Mouse (Mus musculus) hindbrain, embryonic 11.5 days (tissue): Measurements from ENCODE around the gene Casp1. TPM values are rescaled to one million over a fixed set of nuclear protein-coding genes. Genes with fewer than 3 reads are reported as not detected.

Experiments
- ATAC-seq: fragments of 200-750 bp; cut with Nextera tagmentation; 2 replicates; pipeline ENCODE4 v1.8.0; 2017; ENCODE audit warnings: mild to moderate bottlenecking, moderate TSS enrichment, moderate library complexity; ENCODE audit not compliant: low FRiP score
- DNase-seq: peaks from one replicate; pipeline ENCODE4 v3.0.0-alpha.2; 2015; ENCODE audit warnings: low spot score
- H3K27ac ChIP-seq: fragments of 300-500 bp; sonication (generic); 2 replicates; pipeline ENCODE4 v1.5.1; 2014; ENCODE audit warnings: mild to moderate bottlenecking, low read depth, low read length
- H3K27me3 ChIP-seq: fragments of 300-500 bp; sonication (generic); 2 replicates; pipeline ENCODE4 v1.6.1; 2014; ENCODE audit warnings: mild to moderate bottlenecking, low read length, moderate library complexity, mixed read lengths; ENCODE audit not compliant: control insufficient read depth, insufficient read depth
- H3K36me3 ChIP-seq: fragments of 300-500 bp; sonication (generic); 2 replicates; pipeline ENCODE4 v1.6.1; 2014; ENCODE audit warnings: mild to moderate bottlenecking, low read length, moderate library complexity, mixed read lengths; ENCODE audit not compliant: control insufficient read depth, insufficient read depth
- H3K4me1 ChIP-seq: fragments of 300-500 bp; sonication (generic); replicated peaks from 2 replicates; pipeline ENCODE4 v1.6.1; 2014; ENCODE audit warnings: low read length, mixed read lengths; ENCODE audit not compliant: control insufficient read depth, insufficient read depth
- H3K4me2 ChIP-seq: fragments of 300-500 bp; sonication (generic); replicated peaks from 2 replicates; pipeline ENCODE4 v1.6.1; 2014; ENCODE audit warnings: mild to moderate bottlenecking, low read depth, low read length
- H3K4me3 ChIP-seq: fragments of 300-500 bp; sonication (generic); 2 replicates; pipeline ENCODE4 v1.5.1; 2014; ENCODE audit warnings: low read depth, low read length
- H3K9ac ChIP-seq: fragments of 300-500 bp; sonication (generic); 2 replicates; pipeline ENCODE4 v1.6.1; 2014; ENCODE audit warnings: low read depth, low read length
- H3K9me3 ChIP-seq: fragments of 300-500 bp; sonication (generic); 2 replicates; pipeline ENCODE4 v1.6.1; 2016; ENCODE audit warnings: low read length; ENCODE audit not compliant: control insufficient read depth
- WGBS: fragments of 180-500 bp; shearing (Covaris S2); extraction: QIAGEN DNeasy Blood & Tissue Kit; methylation state at CpG from one replicate; pipeline ENCODE4 v1.1.7; 2014; 5-methylcytosine and 5-hydroxymethylcytosine counted together
- polyA plus RNA-seq: library from polyadenylated mRNA; unstranded; fragments of >200 nt; fragmentation: Nextera tagmentation; extraction: Ambion mirVana; gene quantifications from 2 replicates; pipeline ENCODE4 v1.2.1, GENCODE M21; 2014

Casp1 gene
- polyA plus RNA-seq, 1 experiment from 2014 or later, result 0.45 TPM

- ATAC-seq (no peak), DNase-seq (no peak)
- H3K9ac ChIP-seq, result no peak overlapping the region
- no peaks in the 10 kb centered on the region for H3K27me3 ChIP-seq
- no peak overlapping the region for H3K27ac ChIP-seq
- H3K4me1 ChIP-seq, result no peaks in the 10 kb centered on the region
- no peaks in the 10 kb centered on the region for H3K36me3 ChIP-seq
- whole genome bisulfite sequencing, result 84% methylated on average over 2 of the region's 2 CpGs
- no peak overlapping the region for H3K4me3 ChIP-seq
- no peak overlapping the region for H3K4me2 ChIP-seq
- no peaks in the 10 kb centered on the region for H3K9me3 ChIP-seq
Measured at GRCm38 (mm10) chr9:5299132-5299381, 740 bp downstream of the Casp1 start.

- DNase-seq (no peak), ATAC-seq (no peak)
- H3K27me3 ChIP-seq, result no peaks in the 10 kb centered on the region
- no peak within 1 kb of the TSS for H3K9ac ChIP-seq
- H3K27ac ChIP-seq, result no peak within 1 kb of the TSS
- 77% methylated on average over 5 of the region's 5 CpGs for WGBS
- H3K4me1 ChIP-seq, result no peaks in the 10 kb centered on the region
- H3K4me2 ChIP-seq, result no peak within 1 kb of the TSS
- no peaks in the 10 kb centered on the region for H3K9me3 ChIP-seq
- no peak within 1 kb of the TSS for H3K4me3 ChIP-seq
- no peaks in the 10 kb centered on the region for H3K36me3 ChIP-seq
Measured at GRCm38 (mm10) chr9:5308561-5308960, 10.2 kb downstream of the Casp1 start, which contains the start of gene Casp4. TSS of gene Casp4 (plus strand) at chr9:5308828.

DNA sequence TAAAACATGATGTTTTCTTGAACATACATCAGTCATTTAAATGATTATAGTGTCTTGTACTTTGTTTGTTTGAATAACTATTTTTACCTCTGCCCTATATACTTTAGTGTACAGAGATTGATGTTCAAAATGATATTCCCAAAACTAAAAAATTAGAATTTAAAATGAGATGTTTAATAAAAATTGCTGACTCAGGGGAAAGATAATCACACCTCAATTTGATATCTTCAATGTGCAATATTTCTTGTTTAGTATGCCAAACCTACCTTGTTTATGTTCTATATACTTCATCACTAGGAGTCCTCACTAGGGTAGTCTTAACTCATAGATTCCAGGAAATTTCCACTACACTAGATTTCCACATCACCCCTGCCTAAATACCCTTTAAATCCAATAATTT, 11.8 kb downstream of the Casp1 start:
- Histone ChIP-seq H3K9me3 (no peaks in the 10 kb centered on the region), H3K4me3 (no peak overlapping the region), H3K27ac (no peak overlapping the region), H3K27me3 (no peaks in the 10 kb centered on the region), H3K36me3 (no peaks in the 10 kb centered on the region), H3K4me1 (no peaks in the 10 kb centered on the region), H3K9ac (no peak overlapping the region), H3K4me2 (no peak overlapping the region)
- no peak for ATAC-seq
- DNase-seq, result no peak

DNA sequence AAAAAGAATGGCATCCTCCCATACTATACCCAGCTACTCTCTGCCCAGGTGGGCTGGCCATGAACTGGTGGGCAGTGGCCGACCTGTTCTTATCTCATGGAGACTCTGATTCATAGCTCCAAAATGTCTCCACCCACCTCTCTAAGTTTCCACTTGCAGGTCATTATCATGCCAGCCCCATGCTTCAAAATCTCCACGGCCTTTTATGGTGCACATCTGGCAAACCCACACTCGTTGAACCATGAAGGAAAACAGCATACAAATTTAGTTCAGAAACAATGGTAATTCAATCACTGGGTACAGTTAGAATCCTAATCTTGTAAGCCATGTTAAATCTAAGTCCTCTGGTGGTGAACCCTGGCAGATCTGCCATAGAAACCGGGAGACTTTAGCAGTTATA, 13.1 kb downstream of the Casp1 start:
- H3K4me1 ChIP-seq, result no peaks in the 10 kb centered on the region
- no peak for DNase-seq
- no peak overlapping the region for H3K4me3 ChIP-seq
- ATAC-seq, result no peak
- H3K9ac ChIP-seq, result no peak overlapping the region
- H3K27me3 ChIP-seq, result no peaks in the 10 kb centered on the region
- H3K36me3 ChIP-seq, result no peaks in the 10 kb centered on the region
- no peaks in the 10 kb centered on the region for H3K9me3 ChIP-seq
- H3K4me2 ChIP-seq, result no peak overlapping the region
- 71% methylated on average over 4 of the region's 4 CpGs for WGBS
- no peak overlapping the region for H3K27ac ChIP-seq

DNA sequence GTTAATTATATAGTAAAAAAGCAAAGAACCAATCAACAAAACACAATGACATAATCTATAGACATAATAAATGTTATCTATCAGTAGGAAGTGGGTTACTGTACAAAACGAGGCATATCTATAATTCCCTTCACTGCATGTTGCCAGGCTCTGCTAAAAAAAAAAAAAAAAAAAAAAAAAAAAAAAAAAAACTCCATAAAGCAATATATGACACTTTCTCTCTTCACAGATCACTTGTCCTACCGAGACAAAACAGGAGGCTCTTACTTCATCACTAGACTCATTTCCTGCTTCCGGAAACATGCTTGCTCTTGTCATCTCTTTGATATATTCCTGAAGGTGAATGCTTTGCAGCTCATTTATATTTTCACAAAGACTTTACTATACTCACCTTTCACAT, 29.9 kb downstream of the Casp1 start:
- WGBS, result 81% methylated on average over 3 of the region's 3 CpGs
- no peak overlapping the region for H3K4me3 ChIP-seq
- H3K9me3 ChIP-seq, result no peaks in the 10 kb centered on the region
- H3K27ac ChIP-seq, result no peak overlapping the region
- H3K9ac ChIP-seq, result no peak overlapping the region
- no peak overlapping the region for H3K4me2 ChIP-seq
- DNase-seq (no peak), ATAC-seq (no peak)
- H3K4me1 ChIP-seq, result no peaks in the 10 kb centered on the region
- H3K36me3 ChIP-seq, result no peaks in the 10 kb centered on the region
- no peaks in the 10 kb centered on the region for H3K27me3 ChIP-seq

DNA sequence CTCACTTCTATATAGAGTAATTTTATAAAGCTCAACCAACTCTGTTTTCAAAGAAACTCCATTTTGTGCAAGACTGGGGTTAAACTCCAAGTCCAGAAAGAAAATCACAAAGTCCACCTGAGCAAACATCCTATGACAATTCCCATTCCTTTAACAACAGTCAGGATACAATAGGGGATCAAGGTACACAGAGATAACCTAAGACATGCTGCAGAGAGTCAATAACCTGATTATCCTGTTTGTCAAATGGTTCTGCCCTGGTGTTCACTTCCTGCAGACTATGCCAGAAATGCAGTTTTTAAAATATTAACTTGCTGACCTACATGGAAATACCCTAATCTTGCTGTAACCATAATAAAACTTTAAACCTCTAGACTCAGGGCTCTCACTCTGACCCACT, 34.1 kb downstream of the Casp1 start:
- no peaks in the 10 kb centered on the region for H3K4me1 ChIP-seq
- no peak overlapping the region for H3K4me2 ChIP-seq
- no peaks in the 10 kb centered on the region for H3K36me3 ChIP-seq
- H3K9me3 ChIP-seq, result no peaks in the 10 kb centered on the region
- H3K9ac ChIP-seq, result no peak overlapping the region
- H3K27ac ChIP-seq, result no peak overlapping the region
- no peaks in the 10 kb centered on the region for H3K27me3 ChIP-seq
- DNase-seq (no peak), ATAC-seq (no peak)
- no peak overlapping the region for H3K4me3 ChIP-seq

DNA sequence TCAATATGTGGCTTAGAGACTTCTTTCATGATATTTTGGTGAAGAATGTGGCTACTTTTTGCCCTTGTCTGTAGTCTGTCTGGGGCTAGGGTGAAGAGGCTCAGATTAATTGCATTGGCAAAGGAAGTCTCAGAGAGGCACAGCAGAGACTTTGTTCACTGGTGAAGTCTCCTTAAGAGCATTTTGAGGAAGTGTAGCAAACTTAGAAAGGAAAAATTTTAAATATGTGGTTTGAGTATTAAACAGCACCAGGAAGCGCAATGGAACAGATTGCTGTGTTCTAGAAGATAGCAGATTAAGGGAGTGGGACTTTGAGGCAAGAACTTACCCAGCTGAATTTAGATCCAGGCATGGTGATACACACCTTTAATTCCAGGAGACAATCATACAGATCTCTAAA, 35.1 kb downstream of the Casp1 start:
- no peak for DNase-seq
- H3K4me2 ChIP-seq, result no peak overlapping the region
- no peak overlapping the region for H3K4me3 ChIP-seq
- ATAC-seq, result no peak
- no peaks in the 10 kb centered on the region for H3K4me1 ChIP-seq
- H3K27me3 ChIP-seq, result no peaks in the 10 kb centered on the region
- WGBS, result 90% methylated on average over 1 of the region's 1 CpGs
- H3K9me3 ChIP-seq, result no peaks in the 10 kb centered on the region
- H3K9ac ChIP-seq, result no peak overlapping the region
- H3K27ac ChIP-seq, result no peak overlapping the region
- H3K36me3 ChIP-seq, result no peaks in the 10 kb centered on the region

DNA sequence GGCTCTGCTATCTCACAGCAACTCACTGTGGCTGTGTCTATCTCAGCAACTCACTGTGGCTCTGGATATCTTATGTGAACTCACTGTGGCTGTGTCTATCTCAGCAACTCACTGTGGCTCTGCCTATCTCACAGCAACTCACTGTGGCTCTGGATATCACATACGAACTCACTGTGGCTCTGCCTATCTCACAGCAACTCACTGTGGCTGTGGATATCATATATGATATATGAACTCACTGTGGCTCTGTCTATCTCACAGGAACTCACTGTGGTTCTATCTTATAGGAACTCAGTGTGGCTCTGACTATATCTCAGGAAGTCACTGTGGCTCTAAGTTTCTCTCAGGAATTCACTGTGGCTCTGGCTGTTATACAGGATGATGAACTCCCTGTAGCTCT, 44.8 kb downstream of the Casp1 start:
- DNase-seq (no peak), ATAC-seq (no peak)
- H3K27me3 ChIP-seq, result no peaks in the 10 kb centered on the region
- H3K4me2 ChIP-seq, result no peak overlapping the region
- H3K4me1 ChIP-seq, result no peaks in the 10 kb centered on the region
- no peak overlapping the region for H3K27ac ChIP-seq
- H3K36me3 ChIP-seq, result no peaks in the 10 kb centered on the region
- no peak overlapping the region for H3K4me3 ChIP-seq
- 78% methylated on average over 1 of the region's 1 CpGs for WGBS
- no peak overlapping the region for H3K9ac ChIP-seq
- no peaks in the 10 kb centered on the region for H3K9me3 ChIP-seq

DNA sequence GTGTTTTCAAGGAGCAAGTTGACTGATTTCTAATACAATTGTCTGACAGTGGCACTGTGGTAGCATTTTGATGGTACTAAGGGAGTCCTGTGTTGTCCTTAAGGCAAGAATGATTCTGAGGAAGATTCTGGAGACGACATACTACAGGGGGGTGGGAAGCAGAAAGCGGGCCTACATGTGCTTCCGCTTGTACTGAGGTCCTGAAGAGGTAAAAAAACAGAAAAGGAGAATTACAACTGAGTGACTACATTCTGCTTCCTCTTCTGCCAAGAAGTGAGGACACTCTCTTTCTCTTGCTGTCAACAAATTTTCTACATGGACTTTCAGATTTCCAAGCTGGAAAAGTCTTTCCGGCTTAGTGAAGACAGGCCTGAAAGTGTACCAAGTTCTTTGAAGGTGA, 45.8 kb downstream of the Casp1 start:
- DNase-seq (no peak), ATAC-seq (no peak)
- WGBS, result 94% methylated on average over 4 of the region's 4 CpGs
- H3K9ac ChIP-seq, result no peak overlapping the region
- H3K4me2 ChIP-seq, result no peak overlapping the region
- H3K27me3 ChIP-seq, result no peaks in the 10 kb centered on the region
- no peaks in the 10 kb centered on the region for H3K9me3 ChIP-seq
- H3K4me3 ChIP-seq, result no peak overlapping the region
- no peak overlapping the region for H3K27ac ChIP-seq
- no peaks in the 10 kb centered on the region for H3K36me3 ChIP-seq
- no peaks in the 10 kb centered on the region for H3K4me1 ChIP-seq
